Mouse (Mus musculus): ENCODE results near the gene Gm21954. TPM values are rescaled to one million over a fixed set of nuclear protein-coding genes. Genes with fewer than 3 reads are reported as not detected.

The Gm21954 gene
- polyA plus RNA-seq, 1 experiment: not detected

GRCm38 (mm10) chr3:55461092-55461491, 10.9 kb downstream of the Gm21954 start:
- Histone ChIP-seq H3K27me3 (ENCODE audit: control insufficient read depth, insufficient read depth, insufficient read length) (no peaks in the 10 kb centered on the region), H3K36me3 (ENCODE audit: control insufficient read depth, insufficient read depth) (peaks cover 8% of the 10 kb centered on the region), H3ac (ENCODE audit: control insufficient read depth, insufficient read length) (no peak overlapping the region), H3K4me2 (ENCODE audit: low read depth) (no peak overlapping the region), H3K4me3 (no peak overlapping the region), H3K79me2 (ENCODE audit: control insufficient read depth, insufficient read depth) (no peaks in the 10 kb centered on the region)
- TF ChIP-seq CEBPB (IDR thresholded peaks at IDR 0.05; ENCODE audit: insufficient read depth, poor library complexity, severe bottlenecking) (no peak), E2F4 (IDR thresholded peaks at IDR 0.05; ENCODE audit: insufficient read depth) (no peak), MAX (IDR thresholded peaks at IDR 0.05; ENCODE audit: low read depth) (no peak), MYOD1 (IDR thresholded peaks at IDR 0.05; ENCODE audit: control insufficient read depth in 1 of 3, insufficient read length in 2 of 3, low read depth in 2 of 3) (no peak), TCF3 (IDR thresholded peaks at IDR 0.05; ENCODE audit: insufficient read length, low read depth) (no peak), USF1 (IDR thresholded peaks at IDR 0.05; ENCODE audit: low read depth) (no peak), REST (IDR thresholded peaks at IDR 0.05; ENCODE audit: insufficient read depth, insufficient read length) (no peak)

GRCm38 (mm10) chr3:55452464-55452863, 19.5 kb downstream of the Gm21954 start:
- TF ChIP-seq MYOG (IDR thresholded peaks at IDR 0.05; ENCODE audit: control insufficient read depth in 1 of 3, insufficient read depth in 1 of 3, insufficient read length in 2 of 3, low read depth in 2 of 3): no peak
- no peak for TF ChIP-seq CEBPB (IDR thresholded peaks at IDR 0.05; ENCODE audit: insufficient read depth, poor library complexity, severe bottlenecking)
- TF ChIP-seq E2F4 (IDR thresholded peaks at IDR 0.05; ENCODE audit: insufficient read depth): no peak
- no peak for TF ChIP-seq POLR2A (IDR thresholded peaks at IDR 0.05; ENCODE audit: insufficient read length, low read depth)
- no peak for TF ChIP-seq TCF3 (IDR thresholded peaks at IDR 0.05; ENCODE audit: insufficient read length, low read depth)
- no peaks in the 10 kb centered on the region for H3K27me3 ChIP-seq (ENCODE audit: control insufficient read depth, insufficient read depth, insufficient read length)
- H3K4me3 ChIP-seq: no peak overlapping the region

DNA sequence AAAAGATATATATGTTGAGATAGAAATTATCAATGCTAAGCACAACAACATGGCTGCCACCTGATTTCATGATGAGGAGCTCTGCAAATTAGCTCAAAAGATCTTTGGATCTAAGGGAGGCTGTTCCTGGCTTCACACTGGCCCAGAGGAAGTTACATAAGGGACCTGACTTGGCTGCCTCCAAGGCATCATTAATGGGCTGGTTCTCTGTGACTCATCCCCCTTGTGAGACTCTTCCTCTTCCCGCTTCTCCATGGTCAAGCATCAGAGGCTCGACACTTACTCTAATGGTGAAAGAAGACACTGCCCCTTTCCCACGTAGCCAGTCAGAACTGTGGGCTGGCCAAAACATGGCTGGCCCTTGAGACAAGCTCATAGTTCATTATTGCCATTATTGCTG, 20.1 kb downstream of the Gm21954 start:
- Histone ChIP-seq H3ac (ENCODE audit: control insufficient read depth, insufficient read length) (no peak overlapping the region), H3K27me3 (ENCODE audit: control insufficient read depth, insufficient read depth, insufficient read length) (no peaks in the 10 kb centered on the region), H3K79me2 (ENCODE audit: control insufficient read depth, insufficient read depth) (no peaks in the 10 kb centered on the region), H3K36me3 (ENCODE audit: control insufficient read depth, insufficient read depth) (no peaks in the 10 kb centered on the region), H3K4me3 (no peak overlapping the region), H3K4me2 (ENCODE audit: low read depth) (no peak overlapping the region)
- TF ChIP-seq REST (IDR thresholded peaks at IDR 0.05; ENCODE audit: insufficient read depth, insufficient read length) (no peak), MAX (IDR thresholded peaks at IDR 0.05; ENCODE audit: low read depth) (no peak), TCF12 (IDR thresholded peaks at IDR 0.05; ENCODE audit: insufficient read depth, poor library complexity, severe bottlenecking) (no peak), TCF3 (IDR thresholded peaks at IDR 0.05; ENCODE audit: insufficient read length, low read depth) (no peak), SRF (IDR thresholded peaks at IDR 0.05; ENCODE audit: control insufficient read depth, insufficient read length, low read depth) (no peak), MYOG (IDR thresholded peaks at IDR 0.05; ENCODE audit: control insufficient read depth in 1 of 3, insufficient read depth in 1 of 3, insufficient read length in 2 of 3, low read depth in 2 of 3) (no peak), CEBPB (IDR thresholded peaks at IDR 0.05; ENCODE audit: insufficient read depth, poor library complexity, severe bottlenecking) (no peak), MYOD1 (IDR thresholded peaks at IDR 0.05; ENCODE audit: control insufficient read depth in 1 of 3, insufficient read length in 2 of 3, low read depth in 2 of 3) (no peak), POLR2A (IDR thresholded peaks at IDR 0.05; ENCODE audit: insufficient read length, low read depth) (no peak), E2F4 (IDR thresholded peaks at IDR 0.05; ENCODE audit: insufficient read depth) (no peak), POLR2AphosphoS2 (IDR thresholded peaks at IDR 0.05; ENCODE audit: insufficient read length, low read depth) (no peak), USF1 (IDR thresholded peaks at IDR 0.05; ENCODE audit: low read depth) (no peak)

More at GRCm38 (mm10) chr3:55452464-55452863, 19.5 kb downstream of the Gm21954 start:
- Histone ChIP-seq H3K36me3 (ENCODE audit: control insufficient read depth, insufficient read depth) (no peaks in the 10 kb centered on the region), H3ac (ENCODE audit: control insufficient read depth, insufficient read length) (no peak overlapping the region), H3K79me2 (ENCODE audit: control insufficient read depth, insufficient read depth) (no peaks in the 10 kb centered on the region), H3K4me2 (ENCODE audit: low read depth) (no peak overlapping the region)

GRCm38 (mm10) chr3:55451035-55451434, 21.0 kb downstream of the Gm21954 start:
- no peak overlapping the region for H3K4me3 ChIP-seq

GRCm38 (mm10) chr3:55449148-55449547, 22.9 kb downstream of the Gm21954 start:
- TF ChIP-seq MAX (IDR thresholded peaks at IDR 0.05; ENCODE audit: low read depth): no peak
- Histone ChIP-seq H3K79me2 (ENCODE audit: control insufficient read depth, insufficient read depth) (no peaks in the 10 kb centered on the region), H3K4me2 (ENCODE audit: low read depth) (no peak overlapping the region), H3K4me3 (no peak overlapping the region), H3K36me3 (ENCODE audit: control insufficient read depth, insufficient read depth) (no peaks in the 10 kb centered on the region), H3ac (ENCODE audit: control insufficient read depth, insufficient read length) (no peak overlapping the region), H3K27me3 (ENCODE audit: control insufficient read depth, insufficient read depth, insufficient read length) (no peaks in the 10 kb centered on the region)

More at GRCm38 (mm10) chr3:55451035-55451434, 21.0 kb downstream of the Gm21954 start:
- H3K36me3 ChIP-seq (ENCODE audit: control insufficient read depth, insufficient read depth): no peaks in the 10 kb centered on the region
- H3K27me3 ChIP-seq (ENCODE audit: control insufficient read depth, insufficient read depth, insufficient read length): no peaks in the 10 kb centered on the region
- TF ChIP-seq USF1 (IDR thresholded peaks at IDR 0.05; ENCODE audit: low read depth) (no peak), TCF12 (IDR thresholded peaks at IDR 0.05; ENCODE audit: insufficient read depth, poor library complexity, severe bottlenecking) (no peak), MAX (IDR thresholded peaks at IDR 0.05; ENCODE audit: low read depth) (no peak), POLR2A (IDR thresholded peaks at IDR 0.05; ENCODE audit: insufficient read length, low read depth) (no peak)
- no peak overlapping the region for H3K4me2 ChIP-seq (ENCODE audit: low read depth)
- H3ac ChIP-seq (ENCODE audit: control insufficient read depth, insufficient read length): no peak overlapping the region
- H3K79me2 ChIP-seq (ENCODE audit: control insufficient read depth, insufficient read depth): no peaks in the 10 kb centered on the region
